Mouse (Mus musculus) adrenal gland, postnatal 14 days (tissue): ENCODE measurements at regions not wholly inside any gene's neighbourhood (a gene's known extent, or its start where the extent isn't known, plus 50 kb on each side); places are given as distances from the start of the nearest gene placed in this dataset.

Experiments
- DNase-seq: peaks from one replicate; pipeline ENCODE4 v3.0.0; 2021; ENCODE audit warnings: mixed read lengths

DNA sequence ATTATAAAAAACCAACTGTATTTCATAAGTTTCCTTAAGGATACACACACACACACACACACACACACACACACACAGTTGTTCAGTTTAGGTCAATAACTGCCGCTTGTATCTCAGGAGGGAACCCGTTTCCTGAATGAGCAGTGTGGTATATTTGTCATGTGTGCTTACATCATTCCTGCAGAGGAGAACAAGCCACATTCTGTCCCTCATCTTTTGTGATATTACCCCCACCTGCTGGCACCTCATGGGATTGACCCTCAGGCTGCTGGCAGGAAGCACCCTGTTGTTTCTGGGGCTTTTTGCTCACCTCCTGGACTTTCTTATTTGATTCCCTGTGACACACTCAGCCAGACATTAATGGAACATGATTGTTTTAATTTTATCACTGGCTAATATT is 66.4 kb upstream of the Htr1a start:
- DNase-seq, result peak; percentile 84

- DNase-seq, result no peak
These were observed 64.9 kb upstream of the Htr1a start for GRCm38 (mm10) chr13:105378587-105378986.

DNA sequence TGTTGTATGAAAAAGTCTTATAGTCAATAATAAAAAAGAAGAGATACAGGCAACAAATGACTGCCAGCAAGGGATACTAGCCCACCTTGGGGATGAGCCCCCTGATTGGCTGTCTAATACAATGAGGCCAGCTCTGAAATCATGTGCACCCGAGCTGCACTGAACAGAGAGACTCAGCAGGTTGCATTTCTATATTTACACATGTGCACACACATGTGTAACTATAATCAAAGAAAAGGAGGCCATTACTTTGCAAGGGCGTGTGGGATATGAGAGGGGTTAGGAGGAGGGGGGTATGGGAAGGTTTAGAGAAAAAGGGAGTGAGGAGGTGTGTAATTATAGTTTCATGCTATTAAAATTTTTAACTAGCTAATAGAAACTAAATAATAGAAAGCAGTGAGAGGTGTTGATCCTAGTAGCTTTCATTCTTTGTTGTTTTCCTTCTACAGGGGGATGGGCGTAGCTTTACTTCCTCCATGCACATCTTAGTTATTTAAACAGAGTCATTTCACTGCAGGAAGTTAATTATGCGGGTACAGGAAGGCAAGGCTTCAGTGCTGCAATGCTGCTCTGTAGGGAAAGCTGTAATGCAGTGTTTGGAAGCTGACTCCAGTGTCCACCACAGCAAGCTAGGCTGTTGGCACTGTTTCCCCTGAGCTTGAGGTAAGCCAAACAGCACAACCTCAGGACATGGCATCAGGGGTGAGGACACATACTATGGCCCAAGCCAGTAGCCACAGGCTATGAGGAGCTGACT is 56.2 kb upstream of the Htr1a start:
- DNase-seq, result no peak
